Mouse (Mus musculus) embryo, embryonic 9.5 days (tissue): ENCODE measurements at regions not wholly inside any gene's neighbourhood (a gene's known extent, or its start where the extent isn't known, plus 50 kb on each side); places are given as distances from the start of the nearest gene placed in this dataset.

Source experiments
- DNase-seq: peaks from one replicate; pipeline ENCODE4 v3.0.0-alpha.2; 2017; ENCODE audit errors: extremely low spot score

DNA sequence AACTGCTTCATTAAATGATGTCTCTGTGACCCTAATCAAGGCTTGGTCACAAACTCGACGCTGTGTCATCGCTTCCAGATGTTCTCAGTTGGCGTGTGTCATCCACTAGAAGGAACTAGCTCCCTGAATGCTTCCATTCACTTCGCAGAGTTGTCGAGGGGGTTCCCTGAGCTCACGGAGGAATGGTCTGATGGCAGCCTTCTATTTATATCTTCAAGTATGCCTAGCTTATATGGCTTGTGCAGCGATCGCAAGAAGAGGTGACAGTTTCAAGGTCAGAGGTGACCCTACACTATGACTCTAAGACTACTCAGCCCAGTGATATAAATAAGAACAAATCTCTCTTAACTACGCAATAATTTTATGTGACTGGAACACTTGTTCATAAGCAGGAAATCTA lies 126.3 kb downstream of the Nr4a2 start:
- peak; percentile 1 for DNase-seq

DNA sequence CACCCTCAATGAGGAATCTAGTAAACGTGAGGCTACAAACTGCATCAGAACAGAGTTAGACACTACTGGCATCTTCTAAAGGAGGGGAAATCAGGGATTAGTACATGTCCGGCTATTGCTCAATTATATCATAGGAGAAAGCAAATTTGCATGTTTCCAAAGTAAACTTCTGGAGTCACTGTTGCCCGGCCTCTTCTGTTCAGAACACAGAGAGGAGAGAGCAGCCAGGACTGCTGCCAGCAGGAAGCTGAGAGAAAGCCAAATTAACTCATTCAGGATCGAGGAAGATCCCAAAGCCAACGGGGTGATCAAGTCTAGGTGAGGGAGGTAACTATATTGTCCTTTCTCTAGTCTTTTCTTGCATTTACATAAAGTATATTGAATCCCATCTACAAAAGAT lies 131.0 kb downstream of the Nr4a2 start:
- no peak for DNase-seq

- DNase-seq: no peak
These were observed 132.0 kb downstream of the Nr4a2 start for GRCm38 (mm10) chr2:56991821-56992220.

DNA sequence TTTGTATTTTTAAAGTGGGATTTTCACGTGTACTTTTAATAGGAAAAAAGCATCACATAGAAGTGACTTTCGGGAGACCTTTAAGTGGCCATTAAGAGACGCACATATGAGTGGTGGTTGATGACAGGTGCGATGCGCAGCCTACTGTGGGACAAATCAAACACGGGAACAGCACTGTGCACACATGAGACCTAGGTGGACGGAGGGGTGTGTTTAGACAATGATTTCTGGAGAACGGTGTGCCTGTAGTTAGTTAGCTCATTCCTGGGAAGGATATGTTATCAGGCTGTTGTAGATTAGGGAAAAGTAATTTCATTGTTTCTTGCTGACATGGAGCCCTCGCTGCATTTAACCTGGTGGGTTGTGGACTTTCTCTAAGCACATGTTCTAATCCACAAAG lies 133.0 kb downstream of the Nr4a2 start:
- DNase-seq: no peak

- DNase-seq: no peak
These were observed 140.6 kb downstream of the Nr4a2 start for GRCm38 (mm10) chr2:56983167-56983566.

DNA sequence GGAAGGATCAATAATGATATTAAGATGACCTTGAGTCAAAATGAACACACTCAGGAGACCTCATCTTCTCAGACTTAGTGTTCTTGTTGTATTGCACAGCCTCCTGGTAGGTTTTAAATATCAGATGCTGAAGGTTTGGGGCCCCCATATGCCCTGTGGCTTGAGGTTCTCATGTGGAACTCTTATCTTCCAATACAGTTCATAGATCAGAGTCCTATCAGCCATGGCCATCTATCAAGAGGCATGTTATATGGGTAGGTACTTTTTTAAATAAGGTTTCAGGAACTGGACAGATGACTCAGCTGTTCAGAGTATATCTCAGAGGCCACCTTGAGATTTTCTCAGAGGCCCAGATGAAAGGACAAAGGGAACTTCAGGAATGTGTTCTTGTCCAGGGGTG lies 143.2 kb downstream of the Nr4a2 start:
- DNase-seq: no peak

DNA sequence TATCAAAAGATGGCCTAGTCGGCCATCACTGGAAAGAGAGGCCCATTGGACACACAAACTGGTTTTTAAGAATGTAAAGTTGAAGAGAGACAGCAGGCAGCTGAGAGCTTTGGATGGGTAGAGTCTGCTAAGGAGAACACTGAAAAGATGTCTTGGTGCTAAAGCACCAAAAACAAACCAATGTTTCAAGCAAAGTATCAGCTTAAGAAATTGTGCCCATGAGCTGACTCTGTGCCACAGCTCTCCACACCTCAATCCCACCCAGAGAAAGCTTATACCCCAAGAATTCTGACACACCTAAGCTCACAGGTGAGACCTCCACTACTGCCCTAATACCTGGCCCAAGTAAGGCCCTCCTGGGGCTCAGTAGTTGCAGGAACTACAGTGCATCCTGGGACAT lies 148.1 kb downstream of the Nr4a2 start:
- DNase-seq: no peak

DNA sequence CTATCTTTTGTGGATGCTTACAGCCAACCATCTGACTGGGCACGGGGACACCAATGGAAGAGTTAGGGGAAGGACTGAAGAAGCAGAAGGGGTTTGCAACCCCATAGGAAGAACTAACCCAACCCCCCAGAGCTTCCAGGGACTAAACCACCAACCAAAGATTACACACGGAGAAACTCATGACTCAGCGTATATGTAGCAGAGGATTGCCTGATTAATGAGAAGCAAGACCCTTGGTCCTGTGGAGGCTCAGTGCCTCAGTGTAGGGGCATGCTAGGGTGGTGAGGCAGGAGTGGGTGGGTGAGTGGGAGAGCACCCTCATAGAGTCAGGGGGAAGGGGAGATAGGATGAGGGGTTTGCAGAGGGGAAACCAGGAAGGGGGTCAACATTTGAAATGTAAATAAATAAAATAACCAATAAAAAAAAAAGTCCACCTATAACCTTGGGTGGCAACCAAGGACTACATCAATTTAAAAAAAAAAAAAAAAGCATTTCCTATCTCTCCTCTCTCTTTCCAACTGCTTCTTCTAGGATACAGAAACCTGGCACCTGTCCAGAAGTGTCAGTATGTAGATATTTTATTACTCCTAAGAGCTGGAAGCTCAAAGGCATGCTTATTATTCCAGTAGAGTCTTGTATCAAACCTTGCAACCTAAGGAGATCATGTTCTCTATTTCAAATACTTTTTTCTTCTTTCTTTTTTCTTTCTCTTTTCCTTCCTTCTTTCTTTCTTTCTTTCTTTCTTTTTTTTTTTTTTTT lies 159.7 kb downstream of the Nr4a2 start:
- DNase-seq: no peak

GRCm38 (mm10) chr2:56959695-56960094 lies 164.1 kb downstream of the Nr4a2 start:
- no peak for DNase-seq

DNA sequence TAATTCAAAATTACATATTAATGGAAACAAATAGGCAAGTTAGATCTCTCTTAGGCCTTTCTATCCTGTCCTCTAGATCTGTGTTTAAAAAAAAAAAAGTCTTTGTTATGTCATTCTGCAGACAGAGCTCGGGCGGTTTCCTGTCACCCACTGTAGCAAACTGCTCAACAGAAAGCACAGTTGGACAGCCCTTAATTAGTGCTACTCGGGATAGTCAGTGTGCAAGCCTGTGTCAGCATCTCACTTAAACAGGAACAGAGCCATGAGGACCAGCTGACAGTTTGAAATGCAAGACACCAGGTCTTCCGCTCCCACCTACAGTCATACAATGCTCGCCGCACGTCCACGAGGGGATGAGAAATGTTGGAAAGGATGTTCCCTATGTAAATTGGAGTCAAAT lies 170.5 kb downstream of the Nr4a2 start:
- no peak for DNase-seq

GRCm38 (mm10) chr2:56912531-56912930 lies 211.3 kb downstream of the Nr4a2 start:
- no peak for DNase-seq

GRCm38 (mm10) chr2:56909096-56909865 lies 214.5 kb downstream of the Nr4a2 start:
- DNase-seq: no peak

DNA sequence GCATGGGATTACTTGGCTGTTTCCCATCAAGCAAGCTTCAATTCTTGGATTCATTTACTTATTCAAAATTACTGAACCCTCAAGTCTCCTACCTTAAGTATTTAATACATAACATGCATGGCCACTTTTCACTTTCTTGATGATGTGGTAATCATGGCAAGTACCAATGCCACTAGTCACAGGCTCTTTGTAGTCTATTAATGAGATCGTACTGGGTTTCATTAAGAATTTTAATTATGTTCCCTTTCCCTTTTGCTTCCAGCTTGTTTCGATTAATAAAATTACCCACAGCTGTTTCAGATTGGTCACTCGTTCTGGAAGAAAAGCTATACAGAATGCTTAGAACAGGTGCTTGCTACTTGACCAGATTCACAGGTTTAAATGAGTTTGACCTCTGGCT lies 238.6 kb downstream of the Nr4a2 start:
- DNase-seq: no peak

- DNase-seq: peak; percentile 36
These were observed 263.0 kb downstream of the Nr4a2 start for GRCm38 (mm10) chr2:56860776-56861175.

GRCm38 (mm10) chr2:56820551-56820950 lies 303.3 kb downstream of the Nr4a2 start:
- no peak for DNase-seq

GRCm38 (mm10) chr2:56784808-56785207 lies 339.0 kb downstream of the Nr4a2 start:
- no peak for DNase-seq
